Mouse (Mus musculus) lung, postnatal 14 days (tissue): ENCODE measurements around the gene C1qtnf5.
"Not testable (repeated sequence)": the region's sequence is repeated elsewhere in the genome, so short reads cannot be mapped to it uniquely, and the experiment has no call there.

Experiments
- DNase-seq: peaks from one replicate; pipeline ENCODE4 v3.0.0; 2021

C1qtnf5 gene

DNA sequence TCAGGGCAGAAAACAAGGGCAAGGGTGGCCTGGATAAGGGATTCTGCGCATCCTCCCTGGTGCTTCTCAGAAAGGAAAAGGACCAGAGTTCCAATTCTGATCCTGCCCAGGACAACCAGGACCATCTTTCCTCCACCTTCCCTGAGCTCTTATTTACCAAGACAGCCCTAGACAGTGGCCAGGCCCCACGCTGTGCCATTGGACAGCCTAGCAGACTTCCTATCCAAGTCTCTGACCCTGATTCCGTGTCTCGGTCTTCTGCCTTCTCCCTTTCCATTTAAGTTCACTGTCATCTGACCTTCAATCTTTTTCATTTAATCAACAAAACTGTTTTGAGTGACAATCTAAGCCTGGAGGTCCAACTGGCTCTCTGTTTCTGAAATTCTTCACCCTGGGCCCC lies 449 bp upstream of the C1qtnf5 start:
- no peak for DNase-seq

DNA sequence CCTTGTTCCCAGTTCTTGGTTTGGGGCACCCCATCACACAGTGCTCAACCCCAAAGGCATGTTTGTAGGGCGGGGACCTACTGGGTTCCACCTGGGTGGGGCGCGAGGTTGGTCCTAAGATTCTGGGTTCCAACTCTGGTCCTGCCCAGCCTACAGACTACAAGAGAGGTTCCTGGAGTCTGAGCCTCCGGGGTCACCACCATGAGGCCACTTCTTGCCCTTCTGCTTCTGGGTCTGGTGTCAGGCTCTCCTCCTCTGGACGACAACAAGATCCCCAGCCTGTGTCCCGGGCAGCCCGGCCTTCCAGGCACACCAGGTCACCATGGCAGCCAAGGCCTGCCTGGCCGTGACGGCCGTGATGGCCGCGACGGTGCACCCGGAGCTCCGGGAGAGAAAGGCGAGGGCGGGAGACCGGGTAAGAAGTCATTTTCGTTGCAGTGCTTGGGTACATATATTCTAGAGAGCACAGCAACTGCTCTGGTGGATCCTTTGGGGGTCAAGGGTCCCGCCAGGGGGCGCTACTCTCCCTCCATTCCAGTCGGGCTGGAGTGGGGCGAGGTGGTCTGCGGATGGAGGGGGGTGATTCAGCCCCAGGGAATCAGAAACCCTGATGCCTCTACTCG lies 623 bp downstream of the C1qtnf5 start:
- DNase-seq = no peak

DNA sequence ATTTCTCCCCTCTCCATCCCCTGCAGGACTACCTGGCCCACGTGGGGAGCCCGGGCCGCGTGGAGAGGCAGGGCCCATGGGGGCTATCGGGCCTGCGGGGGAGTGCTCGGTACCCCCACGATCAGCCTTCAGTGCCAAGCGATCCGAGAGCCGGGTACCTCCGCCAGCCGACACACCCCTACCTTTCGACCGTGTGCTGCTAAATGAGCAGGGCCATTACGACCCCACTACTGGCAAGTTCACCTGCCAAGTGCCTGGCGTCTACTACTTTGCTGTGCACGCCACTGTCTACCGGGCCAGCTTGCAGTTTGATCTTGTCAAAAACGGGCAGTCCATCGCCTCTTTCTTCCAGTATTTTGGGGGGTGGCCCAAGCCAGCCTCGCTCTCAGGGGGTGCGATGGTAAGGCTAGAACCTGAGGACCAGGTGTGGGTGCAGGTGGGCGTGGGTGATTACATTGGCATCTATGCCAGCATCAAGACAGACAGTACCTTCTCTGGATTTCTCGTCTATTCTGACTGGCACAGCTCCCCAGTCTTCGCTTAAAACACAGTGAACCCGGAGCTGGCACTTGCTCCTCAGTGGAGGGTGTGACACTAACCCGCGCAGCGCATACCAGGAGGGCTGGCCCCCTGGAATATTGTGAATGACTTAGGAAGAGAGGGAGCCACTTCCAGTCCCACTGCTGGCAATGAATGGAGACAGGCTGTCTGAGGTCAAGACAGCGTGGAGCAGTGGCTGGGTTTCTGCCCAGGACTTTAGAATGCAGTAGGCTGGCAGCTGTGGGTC lies 1.4 kb downstream of the C1qtnf5 start:
- DNase-seq = no peak

DNA sequence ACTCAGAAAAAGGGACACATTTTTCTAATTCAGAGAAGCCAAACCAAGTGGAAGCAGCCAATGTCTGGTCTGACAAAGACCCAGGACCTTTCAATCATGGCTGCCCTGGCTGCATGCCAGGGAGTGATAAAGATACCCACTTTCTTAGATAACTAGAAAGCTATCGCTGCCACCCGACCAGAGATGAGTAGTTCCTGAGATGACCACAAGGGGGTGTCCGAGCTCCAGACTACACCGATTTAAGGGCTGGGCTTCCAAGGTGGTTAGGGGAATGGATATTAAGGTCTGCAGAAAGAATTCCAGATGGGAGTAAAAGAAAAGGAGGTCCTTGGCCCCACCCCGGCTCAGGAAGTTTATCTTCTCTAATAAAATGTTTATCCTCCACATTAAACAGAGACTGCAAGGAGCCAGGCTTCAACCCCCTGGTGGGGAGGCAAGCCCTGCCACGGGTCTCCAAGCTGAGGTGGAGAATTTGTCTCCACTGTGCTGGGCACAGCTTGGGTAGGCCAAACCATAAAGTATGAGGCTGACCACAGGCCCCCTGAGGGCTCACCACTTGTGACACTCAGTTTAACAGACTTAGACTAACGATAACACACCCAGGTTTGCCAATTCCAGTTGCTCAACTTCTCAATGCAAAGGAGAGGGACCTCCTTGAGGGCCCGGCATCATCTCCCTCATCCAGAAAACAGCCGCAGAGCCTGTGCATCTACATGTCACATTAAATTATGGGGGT lies 2.5 kb downstream of the C1qtnf5 start:
- DNase-seq = peak; percentile 83

DNA sequence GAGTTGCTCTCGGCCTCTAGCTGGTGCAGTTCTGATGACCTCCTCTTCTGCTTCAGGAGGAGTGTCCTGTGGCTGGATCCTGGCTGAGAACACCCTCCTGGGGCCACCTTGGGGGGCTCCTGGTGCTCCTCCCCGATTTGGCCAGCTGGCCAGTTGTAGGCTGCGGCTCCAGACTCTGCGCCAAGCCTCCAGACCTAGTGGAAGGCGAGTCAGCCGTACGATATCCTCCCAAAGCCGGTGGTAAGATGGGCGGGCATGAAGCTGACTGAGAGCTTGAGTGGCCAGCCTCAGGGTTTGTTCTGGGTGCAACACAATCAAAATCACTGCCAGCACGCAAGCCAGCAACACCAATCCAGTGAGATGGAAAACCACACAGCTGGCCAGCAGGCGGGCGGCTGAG lies 4.9 kb downstream of the C1qtnf5 start:
- DNase-seq = not testable (repeated sequence)

DNA sequence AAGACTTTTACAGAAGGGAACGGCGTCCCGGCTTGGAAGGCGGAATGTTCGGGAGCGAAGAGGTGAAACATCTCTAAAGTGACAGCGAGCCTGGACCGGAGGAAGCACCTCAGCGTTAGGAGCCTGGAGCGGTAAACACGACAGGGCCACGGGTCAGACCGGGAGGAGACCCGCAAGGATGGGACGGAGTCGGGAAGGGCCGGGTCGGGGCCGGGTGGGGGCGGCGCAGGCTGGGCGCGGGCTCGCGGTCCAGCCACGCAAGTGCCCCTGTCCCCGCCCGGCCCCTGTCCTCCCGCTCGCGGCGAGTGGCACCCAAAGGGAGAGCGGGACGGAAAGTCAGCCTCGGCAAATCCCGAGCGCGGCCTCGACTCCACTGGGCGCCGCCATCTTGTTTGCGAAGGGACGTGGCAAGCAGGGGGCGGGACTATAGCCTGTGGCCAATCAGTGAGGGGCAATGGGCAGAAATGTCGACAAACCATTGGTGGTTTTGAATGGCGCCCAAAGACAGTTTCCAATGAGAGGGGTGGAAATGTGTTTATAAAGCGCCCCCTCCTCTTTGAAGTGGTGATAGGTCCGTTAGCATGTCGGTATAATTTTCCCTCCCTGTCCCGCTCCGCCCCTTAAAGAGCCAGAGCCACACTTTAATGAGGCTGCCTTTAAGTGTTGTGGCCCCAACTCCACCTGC lies 6.2 kb downstream of the C1qtnf5 start, which contains the start of the genes Gm49380 and Rnf26:
Gene Gm49380, minus strand, starts transcription at position 396 of the 685 bp plus-strand sequence.
Gene Rnf26, minus strand, starts transcription at position 413 of the 685 bp plus-strand sequence.
- DNase-seq = peak; percentile 96

DNA sequence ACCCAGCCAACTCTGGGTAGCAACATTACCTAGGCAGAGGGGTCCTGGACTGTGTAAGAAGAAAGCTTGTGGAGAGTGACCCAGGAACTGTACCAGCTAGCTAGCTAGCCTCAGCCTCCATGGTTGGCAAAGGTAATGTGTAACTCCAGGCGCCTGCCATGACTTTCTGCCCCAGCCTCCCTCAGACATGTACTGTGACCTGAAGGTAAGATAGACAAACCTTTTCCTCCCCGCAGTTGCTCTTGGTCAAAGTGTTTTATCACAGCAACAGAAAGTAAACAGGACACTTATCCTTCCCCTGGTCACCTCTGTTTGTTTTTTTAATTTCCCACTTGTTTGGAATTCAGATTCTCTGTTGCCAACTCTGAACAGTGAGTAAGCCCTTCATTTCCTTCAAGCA lies 7.4 kb downstream of the C1qtnf5 start:
- DNase-seq = no peak

DNA sequence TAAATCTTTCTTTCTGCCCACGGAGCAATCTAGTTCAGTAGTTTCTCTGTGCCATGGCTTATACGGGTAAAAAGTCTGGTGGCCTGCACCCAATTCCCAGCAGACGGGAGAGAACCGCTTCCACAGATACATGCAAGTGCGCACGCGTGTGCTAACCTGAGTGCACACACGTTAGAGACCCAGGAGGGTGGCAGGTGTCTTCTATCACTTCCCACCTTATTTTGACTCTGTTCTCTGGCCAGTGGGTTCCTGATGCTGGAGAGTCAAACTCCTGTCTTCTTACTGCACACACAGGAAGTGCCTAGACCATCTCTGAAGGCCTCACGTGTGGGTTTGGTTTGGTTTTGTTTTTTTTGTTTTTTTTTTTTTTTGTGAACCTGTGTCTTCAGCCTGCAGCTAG lies 8.6 kb downstream of the C1qtnf5 start:
- DNase-seq = no peak

DNA sequence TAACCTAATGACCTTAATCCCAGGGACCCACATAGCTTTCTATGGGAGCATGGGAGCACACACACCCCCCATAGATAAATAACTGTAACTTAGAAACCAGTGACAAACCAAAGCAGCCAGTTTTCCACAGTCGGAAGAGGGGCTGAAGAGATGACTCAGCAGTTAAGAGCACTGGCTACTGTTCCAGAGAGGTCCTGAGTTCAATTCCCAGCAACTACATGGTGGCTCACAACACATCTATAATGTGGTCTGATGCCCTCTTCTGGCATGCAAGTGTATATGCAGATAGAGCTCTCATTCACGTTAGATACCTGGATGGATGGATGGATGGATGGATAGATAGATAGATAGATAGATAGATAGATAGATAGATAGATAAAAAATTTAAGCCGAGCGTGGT lies 9.1 kb downstream of the C1qtnf5 start:
- DNase-seq = no peak

DNA sequence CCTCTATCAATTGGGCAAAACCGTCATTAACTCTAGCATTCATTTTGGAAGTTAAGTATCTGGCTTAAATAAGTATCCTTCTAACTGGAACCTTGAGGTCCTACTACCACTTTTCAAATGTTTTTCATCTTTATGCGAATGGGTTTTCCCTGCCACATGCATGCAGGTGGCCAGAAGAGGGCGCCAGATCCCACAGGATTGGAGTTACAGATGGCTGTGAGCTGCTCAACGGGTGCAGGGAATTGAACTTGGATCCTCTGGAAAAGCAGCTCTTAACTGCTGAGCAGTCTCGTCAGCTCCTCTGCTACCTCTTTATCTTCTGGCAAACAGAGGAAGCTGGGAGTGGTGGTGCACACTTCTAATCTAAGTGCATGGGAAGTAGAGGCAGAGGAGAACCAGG lies 12.0 kb downstream of the C1qtnf5 start:
- peak; percentile 61 for DNase-seq

DNA sequence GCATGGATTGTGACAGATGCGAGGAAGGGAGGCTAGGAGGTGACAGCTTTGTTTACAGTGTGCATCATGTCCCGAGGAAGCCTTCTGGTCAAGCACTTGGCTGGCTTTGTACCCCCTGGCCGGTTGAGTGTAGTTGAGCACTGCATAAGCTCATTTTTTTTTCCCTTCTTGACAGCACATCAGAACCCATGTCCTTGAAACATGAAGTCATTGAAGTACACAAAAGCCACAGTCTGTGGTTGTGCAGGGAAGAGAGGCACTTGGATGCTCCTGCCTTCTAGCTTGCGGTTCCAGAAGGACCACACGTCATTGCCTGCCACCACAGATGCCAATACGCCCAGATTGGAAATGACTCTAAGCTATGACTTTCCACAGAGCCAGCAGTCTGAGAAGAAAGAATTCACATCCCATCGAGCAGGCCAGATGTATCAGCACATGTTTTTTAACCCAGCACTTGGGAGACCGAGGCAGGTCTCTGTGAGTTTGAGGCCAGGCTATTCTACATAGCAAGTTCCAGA lies 13.0 kb downstream of the C1qtnf5 start:
- DNase-seq = no peak

DNA sequence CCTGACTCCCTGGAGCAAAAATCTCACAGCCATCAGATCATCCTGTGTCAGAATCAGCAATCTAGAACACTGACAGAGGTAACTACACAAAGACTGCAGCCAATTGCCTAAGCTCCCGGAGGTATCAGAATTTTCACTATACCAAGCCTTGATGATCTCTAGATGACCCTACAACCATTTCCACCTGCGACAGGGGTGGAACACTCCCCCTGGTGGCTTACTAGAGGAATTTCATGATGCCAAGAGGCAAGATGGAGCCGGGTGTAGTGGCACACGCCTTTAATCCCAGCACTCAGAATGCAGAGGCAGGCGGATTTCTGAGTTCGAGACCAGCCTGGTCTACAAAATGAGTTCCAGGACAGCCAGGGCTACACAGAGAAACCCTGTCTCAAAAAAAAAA lies 17.3 kb downstream of the C1qtnf5 start:
- no peak for DNase-seq

DNA sequence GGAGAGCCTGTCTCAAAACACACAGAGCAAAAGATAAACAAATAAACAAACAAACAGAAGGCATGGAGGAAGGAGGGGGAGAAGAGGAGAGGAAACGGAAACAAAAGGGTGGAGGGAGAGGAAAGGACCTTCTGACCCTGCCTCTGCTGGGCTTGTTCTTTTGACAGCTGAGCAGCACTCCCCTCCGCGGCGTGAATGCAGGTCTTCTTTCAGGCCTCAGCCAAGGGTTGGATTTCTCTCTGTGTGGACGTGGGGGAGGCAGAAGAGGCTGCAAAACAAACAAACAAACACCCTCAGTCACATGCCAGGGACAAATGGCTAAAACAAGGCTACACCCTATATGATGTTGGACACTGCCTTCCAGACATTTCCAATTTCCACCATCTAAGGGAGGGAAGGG lies 18.0 kb downstream of the C1qtnf5 start:
- DNase-seq = no peak

DNA sequence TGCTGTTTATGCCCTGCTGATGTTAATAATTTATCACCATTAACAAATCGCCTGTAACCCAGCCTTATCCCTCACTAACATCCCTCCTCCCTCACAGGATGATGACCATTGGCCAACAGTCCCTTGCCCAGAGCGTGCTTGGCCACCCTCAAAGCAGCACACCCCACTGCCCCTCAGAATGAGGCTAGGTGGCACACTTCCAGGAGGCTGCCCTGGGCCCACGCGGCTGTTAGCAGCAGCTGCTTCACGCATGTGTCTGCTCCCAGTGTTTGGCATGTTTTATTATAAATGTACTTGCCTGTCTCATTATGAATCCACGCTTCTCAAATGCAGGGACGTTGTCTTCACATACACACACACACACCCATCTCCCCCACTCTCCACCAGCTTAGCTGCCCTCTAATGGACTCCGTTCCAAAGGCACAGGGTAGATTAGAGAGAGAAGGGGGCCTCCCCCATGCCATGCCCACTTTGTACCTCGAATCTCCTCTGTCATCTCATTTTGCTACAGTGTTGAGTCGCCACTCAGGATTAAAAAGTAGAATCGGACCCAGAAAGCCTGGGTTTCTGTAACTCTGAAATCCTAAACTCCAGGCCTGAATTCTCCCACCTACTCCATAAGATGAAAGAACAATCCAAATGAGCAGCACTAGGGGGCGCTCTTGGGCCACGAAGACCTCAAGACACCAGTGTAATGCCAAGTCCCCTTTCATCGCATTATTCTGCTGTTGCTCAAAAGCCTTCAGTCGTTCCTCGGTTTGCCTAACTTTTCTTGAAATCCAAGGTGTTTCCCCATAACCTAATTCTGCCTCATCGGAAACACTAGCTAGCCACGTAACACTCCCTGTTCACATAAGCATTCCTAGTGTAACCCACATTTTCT lies 18.7 kb downstream of the C1qtnf5 start:
- DNase-seq = peak; percentile 93

DNA sequence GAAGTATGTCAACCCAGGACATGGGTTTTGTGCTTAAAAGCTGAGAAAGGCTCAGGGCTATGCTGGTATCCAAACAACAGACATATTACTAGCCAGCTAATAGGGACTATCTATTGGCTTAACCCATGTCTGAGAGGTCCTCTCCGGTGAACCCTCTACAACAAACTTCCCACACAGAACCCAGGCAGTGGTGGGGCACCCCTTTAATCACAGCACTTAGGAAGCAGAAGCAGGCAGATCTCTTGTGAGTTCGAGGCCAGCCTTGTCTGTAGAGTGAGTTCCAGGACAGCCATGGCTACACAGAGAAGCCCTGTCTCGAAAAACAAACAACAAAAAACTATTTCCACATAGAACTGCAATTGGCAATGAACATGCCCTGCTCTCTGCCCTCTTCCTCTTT lies 19.7 kb downstream of the C1qtnf5 start:
- DNase-seq = no peak

DNA sequence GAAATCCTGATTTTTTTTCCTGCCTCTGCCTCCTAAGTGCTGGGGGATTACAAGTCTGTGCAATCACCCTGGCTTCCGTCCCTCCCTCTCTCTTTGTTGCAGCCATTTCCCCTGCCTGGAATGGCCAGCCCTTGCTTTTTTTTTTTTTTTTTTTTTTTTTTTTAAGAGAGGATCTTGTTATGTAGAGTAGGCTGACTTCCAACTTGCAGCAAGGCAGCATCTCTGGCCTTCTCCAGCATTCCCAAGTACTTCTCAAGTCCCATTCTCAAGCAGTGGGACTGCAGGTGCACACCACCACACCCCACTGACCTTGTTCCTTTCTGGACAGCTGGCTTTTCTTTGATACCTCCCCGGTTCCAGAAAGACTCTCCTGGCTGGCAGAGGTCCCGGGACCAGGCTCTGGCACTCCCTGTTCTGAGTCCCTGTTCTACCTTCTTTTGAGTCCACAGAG lies 20.3 kb downstream of the C1qtnf5 start:
- no peak for DNase-seq

DNA sequence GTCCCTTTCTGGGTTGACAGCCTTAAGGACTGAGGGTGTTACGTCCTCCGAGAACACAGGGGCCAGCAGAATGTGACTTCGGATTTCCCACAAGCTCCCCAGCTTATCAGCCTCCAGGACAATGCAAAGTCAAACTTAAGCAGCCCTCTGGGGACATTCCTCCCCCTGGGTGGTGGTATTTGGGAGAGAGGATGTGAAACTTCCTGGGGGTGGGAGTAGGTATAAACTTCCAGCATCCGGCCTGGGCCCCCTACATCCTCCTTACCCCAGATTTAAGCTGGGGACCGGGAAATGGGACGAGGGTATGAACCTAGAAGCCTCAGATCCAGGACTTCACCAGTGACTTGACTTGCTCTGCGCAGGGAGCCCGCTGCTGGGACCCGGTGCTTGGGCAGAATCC lies 22.6 kb downstream of the C1qtnf5 start:
- DNase-seq = peak; percentile 58

DNA sequence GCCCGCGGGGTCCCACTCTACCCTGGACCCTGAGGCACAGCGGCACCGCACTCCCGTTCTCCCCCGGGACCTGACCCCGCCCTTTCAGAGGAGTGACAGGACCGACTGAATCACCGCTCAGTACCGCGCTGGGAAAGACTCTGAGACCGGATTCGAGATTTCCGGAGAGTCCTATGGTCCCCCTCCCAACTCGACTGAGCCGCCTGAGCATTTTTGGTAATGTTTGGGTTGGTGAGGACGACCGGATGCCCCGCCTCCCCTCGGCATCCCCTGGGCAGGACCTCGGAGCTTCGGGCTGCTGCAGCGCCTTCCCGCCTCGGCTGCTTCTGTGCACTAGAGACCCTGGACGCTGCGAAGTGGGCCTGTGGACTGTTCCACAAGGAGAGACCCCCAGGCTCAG lies 23.0 kb downstream of the C1qtnf5 start:
- peak; percentile 79 for DNase-seq

DNA sequence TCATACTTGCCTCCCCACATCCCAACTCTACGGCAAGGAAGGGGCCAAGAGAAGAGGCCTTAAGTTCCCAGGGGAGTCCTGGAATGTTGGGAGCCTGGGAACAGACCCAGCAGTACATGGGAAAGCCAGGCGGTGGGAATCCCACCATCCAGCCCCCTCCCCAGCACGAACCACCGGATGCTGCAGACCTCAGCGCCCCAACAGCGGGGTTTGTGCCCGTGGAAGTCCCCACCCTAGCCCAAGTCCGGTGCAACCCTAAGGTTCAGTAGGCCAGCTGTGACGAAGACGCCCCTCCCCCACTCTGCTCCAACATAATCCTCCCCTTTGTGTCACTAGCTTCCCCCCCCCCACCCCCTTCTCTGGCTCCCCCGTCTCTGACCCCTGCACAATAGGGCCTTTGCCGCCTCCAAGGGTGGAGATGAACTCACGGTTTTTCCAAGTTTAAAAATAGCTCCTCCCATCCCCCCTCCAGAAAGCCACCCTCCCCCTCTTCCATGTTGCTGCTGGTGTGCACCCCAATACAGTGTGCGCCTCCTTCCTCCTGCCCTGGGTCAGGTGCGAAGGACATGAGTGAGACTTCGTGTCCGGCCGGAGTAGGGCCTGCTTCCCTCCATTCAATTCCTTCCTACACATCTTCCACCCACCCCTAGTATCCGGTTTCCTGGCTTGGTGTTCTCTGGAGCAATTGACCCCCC lies 23.7 kb downstream of the C1qtnf5 start:
- DNase-seq = peak; percentile 66

DNA sequence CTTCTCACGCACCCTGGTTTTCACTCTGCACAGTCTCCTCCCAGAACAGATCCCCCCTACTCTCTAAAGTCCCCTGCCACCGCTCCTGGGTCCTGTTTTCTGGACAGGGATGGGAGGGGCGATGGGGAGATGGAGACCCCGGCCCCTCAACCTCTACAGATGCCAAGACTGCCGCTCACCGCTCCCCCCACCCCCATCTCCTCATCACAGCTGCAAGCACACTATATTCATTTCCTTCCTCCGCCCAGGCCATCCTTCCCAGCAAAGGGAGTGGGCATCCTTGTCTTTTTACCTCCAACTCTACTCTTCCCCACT lies 24.2 kb downstream of the C1qtnf5 start:
- no peak for DNase-seq

DNA sequence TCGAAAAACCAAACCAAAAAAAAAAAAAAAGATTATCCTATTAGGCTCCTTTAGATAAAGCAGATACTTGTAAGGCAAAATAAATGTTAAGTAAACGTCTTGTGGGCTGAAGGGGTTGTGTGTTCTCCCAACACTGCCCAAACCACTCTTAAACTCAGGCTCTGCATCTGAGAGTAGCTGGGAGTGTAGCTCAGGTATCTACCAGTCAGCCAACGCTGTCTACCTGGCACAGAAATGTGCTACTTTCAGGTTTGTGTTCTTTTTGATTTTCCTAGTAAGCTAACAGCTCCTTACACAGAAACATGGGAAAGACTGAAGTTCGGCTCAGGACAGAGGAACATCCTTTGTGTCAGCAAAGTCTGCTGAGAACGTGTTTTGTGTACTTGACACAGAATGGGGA lies 25.2 kb downstream of the C1qtnf5 start:
- DNase-seq = no peak
